Mouse (Mus musculus) hindlimb bud, embryonic 11.5 days (tissue): Measurements from ENCODE around the gene Cnep1r1.

Experiments used
- DNase-seq: peaks from one replicate; pipeline ENCODE4 v3.0.0-alpha.2; 2012; ENCODE audit warnings: low read depth, low spot score; ENCODE audit errors: extremely low spot score

Cnep1r1 gene

GRCm38 (mm10) chr8:88118456-88119036, at the start of gene Cnep1r1:
Gene Cnep1r1 (plus strand): TSS chr8:88118769.
- DNase-seq: peak; percentile 100

- no peak for DNase-seq
Observed at GRCm38 (mm10) chr8:88082183-88082582, 36.4 kb upstream of the Cnep1r1 start.

DNA sequence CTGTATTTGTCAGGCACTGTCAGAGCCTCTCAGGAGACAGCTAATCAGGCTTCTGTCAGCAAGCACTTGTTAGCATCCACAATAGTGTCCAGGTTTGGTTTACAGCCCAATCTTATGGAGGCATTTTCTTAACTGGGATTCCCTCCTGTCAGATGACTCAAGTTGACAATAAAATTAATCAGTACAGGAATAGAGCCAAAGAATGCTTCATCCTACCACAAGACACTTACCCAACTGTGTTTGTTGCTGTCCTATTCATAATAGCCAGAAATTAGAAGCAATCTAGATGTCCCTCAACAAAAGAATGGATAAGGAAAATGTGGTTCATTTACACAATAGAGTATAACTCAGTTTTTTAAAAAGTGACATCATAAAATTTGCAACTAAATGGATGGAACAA, 30.6 kb upstream of the Cnep1r1 start:
- DNase-seq: no peak

DNA sequence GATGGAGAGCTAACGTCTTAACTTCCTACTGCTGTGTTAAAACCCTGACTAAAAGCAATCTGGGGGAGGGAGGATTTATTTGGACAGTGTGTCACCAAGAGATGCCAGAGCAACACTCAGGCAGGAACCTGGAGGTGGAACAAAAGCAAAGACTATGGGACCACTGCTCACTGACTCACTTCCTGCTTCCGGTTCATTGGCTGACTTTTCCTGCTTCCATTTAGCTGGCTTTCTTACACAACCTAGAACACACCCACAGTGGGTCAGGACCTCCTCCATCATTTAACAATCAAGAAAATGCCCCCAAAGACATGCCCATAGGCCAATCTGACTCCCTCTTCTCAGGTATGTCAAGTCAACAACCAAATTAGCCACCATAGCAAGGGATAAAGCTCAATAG, 26.9 kb upstream of the Cnep1r1 start:
- no peak for DNase-seq

DNA sequence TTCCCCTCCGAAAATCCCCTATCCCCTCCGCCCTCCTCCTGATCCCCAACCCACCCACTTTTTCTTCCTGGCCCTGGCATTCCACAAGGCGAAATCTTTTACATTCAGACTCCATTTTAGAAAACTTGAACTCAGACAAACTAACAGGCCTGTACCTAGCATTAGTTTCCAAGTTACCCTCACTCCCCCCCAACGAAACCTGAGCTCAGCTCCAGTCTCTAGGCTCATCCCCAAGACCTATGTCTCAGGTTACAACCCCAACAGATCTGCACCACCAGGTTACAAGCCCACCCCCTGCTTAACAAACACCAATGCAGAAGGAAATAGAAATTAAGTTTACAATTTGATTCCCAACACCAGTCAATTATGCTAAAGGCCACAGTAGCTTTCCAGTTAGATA, 25.2 kb upstream of the Cnep1r1 start:
- no peak for DNase-seq

GRCm38 (mm10) chr8:88098856-88099255, 19.7 kb upstream of the Cnep1r1 start:
- no peak for DNase-seq

- DNase-seq: peak; percentile 50
Observed at GRCm38 (mm10) chr8:88099526-88099925, 19.0 kb upstream of the Cnep1r1 start.

- no peak for DNase-seq
Observed at GRCm38 (mm10) chr8:88109241-88109640, 9.3 kb upstream of the Cnep1r1 start.

GRCm38 (mm10) chr8:88119076-88119475, 507 bp downstream of the Cnep1r1 start:
- no peak for DNase-seq

GRCm38 (mm10) chr8:88124850-88125249, 6.3 kb downstream of the Cnep1r1 start:
- no peak for DNase-seq

DNA sequence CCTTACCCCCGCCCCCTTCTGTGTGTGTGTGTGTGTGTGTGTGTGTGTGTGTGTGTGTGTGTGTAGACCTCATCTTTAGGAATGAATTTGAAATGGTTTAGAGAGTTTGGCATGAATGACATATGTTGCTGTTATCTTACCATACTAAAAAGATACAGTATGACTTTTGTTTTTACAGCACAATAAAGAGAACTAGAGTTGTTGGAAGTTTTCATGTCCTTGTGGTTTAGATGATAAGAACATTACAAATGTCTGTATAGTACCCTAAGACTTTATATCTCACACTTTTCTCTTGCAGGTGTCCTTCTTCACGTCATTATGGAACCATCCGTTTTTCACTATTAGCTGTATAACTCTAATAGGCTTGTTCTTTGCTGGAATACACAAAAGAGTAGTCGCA, 10.8 kb downstream of the Cnep1r1 start:
- no peak for DNase-seq

DNA sequence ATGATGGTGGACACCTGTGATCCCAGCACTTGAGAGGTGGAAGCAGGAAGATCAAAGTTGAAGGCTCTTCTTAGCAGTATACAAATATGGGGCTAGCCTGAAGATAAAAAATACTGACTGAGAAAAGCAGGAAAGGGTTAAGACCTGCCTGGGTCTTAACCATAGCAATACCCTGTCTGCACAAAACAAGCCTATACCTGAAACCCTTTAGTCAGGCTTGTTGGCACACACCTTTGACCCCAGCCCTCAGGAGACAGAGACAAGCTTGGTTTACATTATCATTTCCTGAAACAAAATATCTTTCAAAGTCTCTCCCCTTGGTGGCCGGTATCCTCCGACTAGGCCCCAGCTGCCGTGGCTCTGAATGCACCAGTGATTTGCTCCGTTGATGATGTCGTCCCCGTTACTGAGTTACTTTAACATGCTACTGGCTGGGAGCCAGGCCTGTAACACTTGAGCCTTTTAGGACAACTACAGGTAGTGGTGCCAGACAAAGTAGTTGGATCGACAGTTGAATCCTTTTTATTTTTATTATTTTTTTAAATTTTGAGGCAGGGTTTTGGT, 12.3 kb downstream of the Cnep1r1 start:
- DNase-seq: no peak

DNA sequence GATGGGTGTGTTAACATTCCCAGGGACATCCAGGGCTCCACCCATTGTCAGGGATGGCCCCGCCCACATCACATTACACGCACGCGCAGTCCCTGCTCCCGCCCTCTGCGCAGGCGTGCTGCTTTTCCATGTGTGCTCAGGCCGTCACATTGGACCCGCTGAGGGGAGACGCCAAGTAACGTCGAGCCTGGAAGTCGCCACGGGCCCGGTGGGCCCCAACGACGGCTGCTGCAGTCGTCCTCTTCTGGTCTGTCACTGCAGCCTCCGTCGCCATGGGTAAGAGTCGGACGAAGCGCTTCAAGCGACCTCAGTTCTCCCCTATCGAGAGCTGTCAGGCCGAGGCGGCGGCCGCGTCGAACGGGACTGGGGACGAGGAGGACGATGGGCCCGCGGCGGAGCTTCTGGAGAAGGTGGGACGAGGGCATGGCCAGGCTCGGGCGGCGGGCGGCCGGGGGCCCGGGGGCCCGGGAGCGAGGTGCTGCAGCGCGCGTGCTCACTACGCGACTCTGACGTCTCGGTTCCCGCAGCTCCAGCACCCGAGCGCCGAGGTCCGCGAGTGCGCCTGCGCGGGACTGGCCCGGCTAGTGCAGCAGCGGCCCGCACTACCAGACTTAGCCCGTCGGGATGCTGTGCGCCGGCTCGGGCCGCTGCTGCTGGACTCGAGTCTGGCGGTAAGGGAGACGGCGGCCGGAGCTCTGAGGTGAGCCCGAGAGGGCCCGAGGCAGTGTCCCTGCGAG, 19.3 kb downstream of the Cnep1r1 start, which contains the start of gene Heatr3:
Gene Heatr3 (plus strand): TSS at position 108 of the 737 bp plus-strand sequence.
- peak; percentile 73 for DNase-seq

GRCm38 (mm10) chr8:88139256-88139655, 20.7 kb downstream of the Cnep1r1 start:
- DNase-seq: no peak

DNA sequence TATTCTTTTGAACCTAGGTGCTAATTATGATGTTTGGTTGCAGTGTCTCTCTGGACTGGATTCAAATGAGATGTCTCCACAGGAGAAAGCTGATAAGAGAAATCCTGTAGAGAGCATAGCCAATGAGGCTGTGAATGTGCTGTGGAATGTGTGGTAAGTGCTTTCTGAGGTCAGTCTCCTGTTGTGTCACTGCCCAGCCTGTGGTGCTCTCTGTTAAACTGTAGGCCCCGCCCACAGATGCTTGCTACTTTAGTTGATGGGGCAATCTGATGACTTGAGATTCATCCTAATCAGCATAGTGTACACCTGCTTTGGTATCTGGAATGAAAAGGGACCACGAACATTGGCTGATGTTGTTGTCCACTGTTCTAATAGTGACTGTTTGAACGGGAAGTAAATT, 23.1 kb downstream of the Cnep1r1 start:
- no peak for DNase-seq

DNA sequence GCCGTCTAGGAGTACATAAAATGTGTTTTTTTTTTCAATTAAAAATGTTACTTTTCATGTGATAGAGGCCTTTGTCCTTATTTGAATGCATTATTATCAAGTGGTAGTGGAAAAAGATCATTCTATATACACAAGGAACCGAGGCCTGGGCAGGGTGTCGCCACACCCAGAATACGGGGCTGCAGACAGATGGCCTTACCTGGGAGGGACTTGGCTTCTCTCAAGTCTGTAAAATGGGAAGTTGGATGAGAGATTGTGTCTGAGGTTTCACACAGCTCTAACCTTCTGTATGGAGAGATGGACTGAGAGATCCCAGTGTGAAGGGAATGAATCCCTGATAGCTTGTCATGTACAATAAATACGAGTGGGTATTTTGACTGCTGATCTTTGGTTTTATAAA, 25.5 kb downstream of the Cnep1r1 start:
- DNase-seq: no peak

- DNase-seq: no peak
Observed at GRCm38 (mm10) chr8:88150910-88151371, 32.4 kb downstream of the Cnep1r1 start.

- DNase-seq: no peak
Observed at GRCm38 (mm10) chr8:88160237-88160995, 41.8 kb downstream of the Cnep1r1 start.

DNA sequence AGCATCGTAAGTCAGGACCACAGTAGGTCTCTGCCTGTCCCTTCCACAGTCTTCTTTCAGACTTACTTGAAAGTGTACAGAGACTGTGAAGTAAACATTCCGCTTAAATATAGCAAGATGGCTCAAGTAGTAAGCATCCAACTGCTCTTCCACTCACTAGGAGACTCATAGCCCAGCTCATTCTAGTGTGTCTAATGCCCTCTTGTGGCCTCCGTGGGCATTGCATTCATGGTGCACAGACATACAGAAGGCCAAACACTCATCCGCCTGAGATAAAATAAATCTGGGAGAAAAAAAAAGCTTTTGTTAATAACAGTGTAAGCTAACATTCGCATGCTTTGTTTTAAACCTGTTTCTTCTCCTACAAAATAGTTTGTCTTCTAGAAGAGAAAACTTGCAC, 42.9 kb downstream of the Cnep1r1 start:
- DNase-seq: peak; percentile 37

DNA sequence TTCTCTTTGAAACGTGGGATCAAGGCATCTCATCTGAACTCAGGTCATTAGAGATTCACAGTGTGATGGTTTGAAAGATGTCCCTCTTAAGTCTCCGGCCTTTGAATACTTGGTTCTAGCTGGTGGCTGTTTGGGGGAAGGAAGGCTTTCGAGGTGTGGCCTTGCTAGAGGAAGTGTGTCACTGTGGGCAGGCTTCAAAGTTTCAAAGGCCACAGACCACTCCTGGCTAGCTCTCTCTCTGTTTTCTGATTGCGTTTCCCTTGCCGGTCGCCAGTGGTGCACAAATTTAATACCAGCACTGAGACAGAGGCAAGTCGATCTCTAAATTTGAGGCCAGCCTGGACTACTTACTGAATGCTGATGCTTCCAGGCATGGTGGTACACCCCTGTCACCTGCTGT, 56.7 kb downstream of the Cnep1r1 start:
- no peak for DNase-seq

- DNase-seq: no peak
Observed at GRCm38 (mm10) chr8:88177291-88177690, 58.7 kb downstream of the Cnep1r1 start.

- DNase-seq: no peak
Observed at GRCm38 (mm10) chr8:88183121-88183520, 64.6 kb downstream of the Cnep1r1 start.
